Mouse (Mus musculus) testis, adult 2 months (tissue): ENCODE results near the gene Galns.

Experiments used
- CTCF ChIP-seq: fragments of 200-500 bp; IDR thresholded peaks from 2 replicates; pipeline ENCODE4 v1.5.1; 2012; ENCODE audit warnings: low read depth, mild to moderate bottlenecking, inconsistent platforms, low read length, moderate library complexity; ENCODE audit not compliant: control insufficient read depth, insufficient read depth, insufficient replicate concordance
- POLR2A ChIP-seq: fragments of 200-500 bp; IDR thresholded peaks from 2 replicates; pipeline ENCODE4 v1.6.1; 2012; ENCODE audit warnings: low read depth, mild to moderate bottlenecking, inconsistent platforms, low read length, moderate library complexity; ENCODE audit not compliant: control insufficient read depth

GRCm38 (mm10) chr8:122623844-122624642, 12.8 kb upstream of the Galns start:
- no peak for TF ChIP-seq CTCF
- no peak for TF ChIP-seq POLR2A
